Mouse (Mus musculus) liver, postnatal 0 days (tissue): ENCODE results near the gene Slc38a9.

ENCODE experiments used
- CTCF ChIP-seq: sonication (generic); IDR thresholded peaks from 2 replicates; pipeline ENCODE4 v1.5.1; 2016; ENCODE audit warnings: antibody characterized with exemption, low read depth
- EP300 ChIP-seq: IDR thresholded peaks from 2 replicates; pipeline ENCODE4 v1.6.1; 2016; ENCODE audit warnings: antibody characterized with exemption, low read depth, mild to moderate bottlenecking

GRCm38 (mm10) chr13:112651183-112651582, 9.4 kb upstream of the Slc38a9 start:
- TF ChIP-seq CTCF (no peak), EP300 (no peak)
